Mouse (Mus musculus) hindbrain, embryonic 11.5 days (tissue): ENCODE data around the gene Adh5. TPM values are rescaled to one million over a fixed set of nuclear protein-coding genes. Genes with fewer than 3 reads are reported as not detected.
A peak's percentile ranks its signal among the peaks of the same experiment; 100 is the strongest.

Experiments used
- ATAC-seq: fragments of 200-750 bp; cut with Nextera tagmentation; 2 replicates; pipeline ENCODE4 v1.8.0; 2017; ENCODE audit warnings: mild to moderate bottlenecking, moderate TSS enrichment, moderate library complexity; ENCODE audit not compliant: low FRiP score
- DNase-seq: peaks from one replicate; pipeline ENCODE4 v3.0.0-alpha.2; 2015; ENCODE audit warnings: low spot score
- H3K27ac ChIP-seq: fragments of 300-500 bp; sonication (generic); 2 replicates; pipeline ENCODE4 v1.5.1; 2014; ENCODE audit warnings: mild to moderate bottlenecking, low read depth, low read length
- H3K27me3 ChIP-seq: fragments of 300-500 bp; sonication (generic); 2 replicates; pipeline ENCODE4 v1.6.1; 2014; ENCODE audit warnings: mild to moderate bottlenecking, low read length, moderate library complexity, mixed read lengths; ENCODE audit not compliant: control insufficient read depth, insufficient read depth
- H3K36me3 ChIP-seq: fragments of 300-500 bp; sonication (generic); 2 replicates; pipeline ENCODE4 v1.6.1; 2014; ENCODE audit warnings: mild to moderate bottlenecking, low read length, moderate library complexity, mixed read lengths; ENCODE audit not compliant: control insufficient read depth, insufficient read depth
- H3K4me1 ChIP-seq: fragments of 300-500 bp; sonication (generic); replicated peaks from 2 replicates; pipeline ENCODE4 v1.6.1; 2014; ENCODE audit warnings: low read length, mixed read lengths; ENCODE audit not compliant: control insufficient read depth, insufficient read depth
- H3K4me2 ChIP-seq: fragments of 300-500 bp; sonication (generic); replicated peaks from 2 replicates; pipeline ENCODE4 v1.6.1; 2014; ENCODE audit warnings: mild to moderate bottlenecking, low read depth, low read length
- H3K4me3 ChIP-seq: fragments of 300-500 bp; sonication (generic); 2 replicates; pipeline ENCODE4 v1.5.1; 2014; ENCODE audit warnings: low read depth, low read length
- H3K9ac ChIP-seq: fragments of 300-500 bp; sonication (generic); 2 replicates; pipeline ENCODE4 v1.6.1; 2014; ENCODE audit warnings: low read depth, low read length
- H3K9me3 ChIP-seq: fragments of 300-500 bp; sonication (generic); 2 replicates; pipeline ENCODE4 v1.6.1; 2016; ENCODE audit warnings: low read length; ENCODE audit not compliant: control insufficient read depth
- WGBS: fragments of 180-500 bp; shearing (Covaris S2); extraction: QIAGEN DNeasy Blood & Tissue Kit; methylation state at CpG from one replicate; pipeline ENCODE4 v1.1.7; 2014; 5-methylcytosine and 5-hydroxymethylcytosine counted together
- polyA plus RNA-seq: library from polyadenylated mRNA; unstranded; fragments of >200 nt; fragmentation: Nextera tagmentation; extraction: Ambion mirVana; gene quantifications from 2 replicates; pipeline ENCODE4 v1.2.1, GENCODE M21; 2014

Adh5 gene
- polyA plus RNA-seq, 1 experiment from 2014 or later, result 272 TPM

- H3K9me3 ChIP-seq, result no peaks in the 10 kb centered on the region
- H3K27me3 ChIP-seq, result no peaks in the 10 kb centered on the region
- H3K4me2 ChIP-seq, result no peak overlapping the region
- peaks cover 15% of the 10 kb centered on the region; the same call in 1 of the 2 replicates for H3K36me3 ChIP-seq
- 83% methylated on average over 10 of the region's 10 CpGs for WGBS
- no peak overlapping the region for H3K27ac ChIP-seq
- DNase-seq (no peak), ATAC-seq (no peak)
- H3K4me1 ChIP-seq, result no peaks in the 10 kb centered on the region
- no peak overlapping the region for H3K9ac ChIP-seq
- no peak overlapping the region for H3K4me3 ChIP-seq
Measured at GRCm38 (mm10) chr3:138452169-138452568, 9.3 kb downstream of the Adh5 start.

GRCm38 (mm10) chr3:138454234-138454633 is 11.3 kb downstream of the Adh5 start:
- H3K27ac ChIP-seq, result no peak overlapping the region
- no peak overlapping the region for H3K9ac ChIP-seq
- ATAC-seq (no peak), DNase-seq (no peak)
- WGBS, result 100% methylated on average over 1 of the region's 1 CpGs
- no peaks in the 10 kb centered on the region for H3K9me3 ChIP-seq
- no peaks in the 10 kb centered on the region for H3K4me1 ChIP-seq
- H3K4me3 ChIP-seq, result no peak overlapping the region
- no peaks in the 10 kb centered on the region for H3K27me3 ChIP-seq
- peaks cover 14% of the 10 kb centered on the region; the same call in 1 of the 2 replicates for H3K36me3 ChIP-seq
- no peak overlapping the region for H3K4me2 ChIP-seq

- DNase-seq, result no peak
- H3K27me3 ChIP-seq, result no peaks in the 10 kb centered on the region
- no peak overlapping the region for H3K27ac ChIP-seq
Measured at GRCm38 (mm10) chr3:138454711-138455435, 12.0 kb downstream of the Adh5 start.

DNA sequence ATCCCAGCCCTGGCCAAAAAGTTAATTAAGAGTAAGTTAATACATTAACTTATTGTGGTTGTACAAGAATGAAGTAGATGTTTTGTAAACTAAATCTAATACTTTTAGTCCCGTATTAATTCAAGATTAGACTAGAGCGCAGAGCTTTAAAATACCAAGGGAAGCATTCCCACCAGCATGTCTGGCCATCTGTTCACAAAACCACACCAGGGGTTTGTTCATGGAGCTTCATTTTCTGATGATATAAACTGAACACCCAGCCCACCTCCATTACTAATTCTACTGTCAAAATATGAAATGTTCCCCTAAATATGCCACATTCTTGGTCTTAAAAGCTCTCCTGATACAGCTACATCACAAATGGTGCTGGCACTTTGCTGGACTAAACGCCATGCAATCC is 15.5 kb downstream of the Adh5 start:
- no peak overlapping the region for H3K9ac ChIP-seq
- ATAC-seq (no peak), DNase-seq (no peak)
- peaks cover 14% of the 10 kb centered on the region; the same call in 1 of the 2 replicates for H3K36me3 ChIP-seq
- H3K9me3 ChIP-seq, result no peaks in the 10 kb centered on the region
- no peak overlapping the region for H3K4me2 ChIP-seq
- H3K4me3 ChIP-seq, result no peak overlapping the region
- no peak overlapping the region for H3K27ac ChIP-seq
- no peaks in the 10 kb centered on the region for H3K4me1 ChIP-seq
- WGBS, result over 99% methylated on average over 3 of the region's 3 CpGs
- no peaks in the 10 kb centered on the region for H3K27me3 ChIP-seq

More at GRCm38 (mm10) chr3:138454711-138455435, 12.0 kb downstream of the Adh5 start:
- H3K4me2 ChIP-seq, result no peak overlapping the region
- no peak overlapping the region for H3K9ac ChIP-seq
- H3K4me1 ChIP-seq, result no peaks in the 10 kb centered on the region
- 94% methylated on average over 13 of the region's 13 CpGs for WGBS
- no peaks in the 10 kb centered on the region for H3K9me3 ChIP-seq
- no peak for ATAC-seq
- H3K36me3 ChIP-seq, result peaks cover 14% of the 10 kb centered on the region; the same call in 1 of the 2 replicates
- no peak overlapping the region for H3K4me3 ChIP-seq

GRCm38 (mm10) chr3:138460260-138460659 is 17.4 kb downstream of the Adh5 start:
- Histone ChIP-seq H3K4me1 (no peaks in the 10 kb centered on the region), H3K36me3 (peaks cover 8% of the 10 kb centered on the region; the same call in 1 of the 2 replicates), H3K27me3 (no peaks in the 10 kb centered on the region), H3K4me2 (no peak overlapping the region), H3K4me3 (no peak overlapping the region), H3K9ac (no peak overlapping the region), H3K9me3 (no peaks in the 10 kb centered on the region), H3K27ac (no peak overlapping the region)
- ATAC-seq, result no peak
- WGBS, result 87% methylated on average over 13 of the region's 13 CpGs
- DNase-seq, result no peak

- DNase-seq, result no peak
- no peaks in the 10 kb centered on the region for H3K27me3 ChIP-seq
- WGBS, result 97% methylated on average over 3 of the region's 3 CpGs
- no peaks in the 10 kb centered on the region for H3K9me3 ChIP-seq
- no peaks in the 10 kb centered on the region for H3K4me1 ChIP-seq
- no peak for ATAC-seq
- no peak overlapping the region for H3K4me2 ChIP-seq
- no peak overlapping the region for H3K4me3 ChIP-seq
- H3K36me3 ChIP-seq, result peaks cover 5% of the 10 kb centered on the region; the same call in 1 of the 2 replicates
- no peak overlapping the region for H3K9ac ChIP-seq
- no peak overlapping the region for H3K27ac ChIP-seq
Measured at GRCm38 (mm10) chr3:138461832-138462231, 18.9 kb downstream of the Adh5 start.

DNA sequence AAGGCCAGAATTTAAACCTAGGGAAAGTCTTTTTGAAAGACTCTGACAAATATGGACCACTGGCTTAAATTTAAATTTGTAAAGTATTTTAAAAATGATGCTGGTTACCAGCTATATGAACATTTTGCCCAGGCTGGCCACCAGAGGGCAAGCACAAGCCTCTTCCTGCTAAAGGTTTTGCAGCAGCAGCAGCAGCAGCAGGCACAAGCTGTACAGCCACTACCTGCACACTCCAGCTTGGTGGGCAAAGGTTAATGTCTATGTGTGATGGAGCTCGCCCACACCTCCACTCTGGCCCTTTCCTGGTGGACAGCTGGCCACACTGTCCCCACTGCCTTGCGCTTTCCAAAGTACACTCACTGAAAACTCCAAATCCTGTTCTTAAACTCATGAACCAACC is 20.2 kb downstream of the Adh5 start:
- 87% methylated on average over 2 of the region's 2 CpGs for WGBS
- Histone ChIP-seq H3K4me2 (no peak overlapping the region), H3K36me3 (peaks cover 3% of the 10 kb centered on the region; the same call in 1 of the 2 replicates), H3K4me3 (no peak overlapping the region), H3K4me1 (no peaks in the 10 kb centered on the region), H3K9ac (no peak overlapping the region), H3K27me3 (no peaks in the 10 kb centered on the region), H3K27ac (no peak overlapping the region), H3K9me3 (no peaks in the 10 kb centered on the region)
- peak; percentile 56 for DNase-seq
- ATAC-seq, result no peak

- H3K4me1 ChIP-seq, result no peaks in the 10 kb centered on the region
- no peak overlapping the region for H3K4me3 ChIP-seq
- H3K36me3 ChIP-seq, result peaks cover 3% of the 10 kb centered on the region; the same call in 1 of the 2 replicates
- H3K4me2 ChIP-seq, result no peak overlapping the region
- WGBS, result 92% methylated on average over 6 of the region's 6 CpGs
- no peaks in the 10 kb centered on the region for H3K27me3 ChIP-seq
- ATAC-seq (no peak), DNase-seq (no peak)
- H3K9ac ChIP-seq, result no peak overlapping the region
- H3K9me3 ChIP-seq, result no peaks in the 10 kb centered on the region
- H3K27ac ChIP-seq, result no peak overlapping the region
Measured at GRCm38 (mm10) chr3:138463807-138464206, 20.9 kb downstream of the Adh5 start.

DNA sequence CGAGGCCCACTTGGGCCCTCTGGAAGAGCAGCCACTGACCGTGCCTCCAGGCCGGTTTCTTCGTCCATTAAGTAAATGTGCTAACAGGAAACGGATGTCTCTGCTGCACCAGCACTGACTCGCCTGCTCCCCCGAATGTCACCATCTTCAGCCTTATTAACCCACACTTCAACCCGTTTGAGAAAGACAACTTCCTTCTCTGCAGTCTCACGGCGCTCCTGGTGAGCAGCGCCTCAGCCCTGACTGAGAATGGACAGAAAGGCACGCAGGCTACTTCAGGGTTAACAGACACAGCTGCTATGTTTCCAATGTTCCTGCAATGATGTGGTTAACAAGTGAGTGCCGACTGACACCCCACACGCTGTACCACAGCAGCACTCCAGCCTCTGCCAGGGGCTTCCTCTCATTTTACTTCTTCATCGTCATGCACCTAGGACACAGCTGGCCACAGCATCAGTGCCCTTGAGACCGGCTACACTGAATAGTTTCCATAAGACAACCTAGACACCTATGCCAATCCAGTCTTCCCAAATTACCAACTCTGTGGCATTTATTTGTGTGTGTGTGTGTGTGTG is 21.8 kb downstream of the Adh5 start:
- 90% methylated on average over 16 of the region's 16 CpGs for WGBS

More for the DNA sequence above, 21.8 kb downstream of the Adh5 start:
- Histone ChIP-seq H3K9me3 (no peaks in the 10 kb centered on the region), H3K4me1 (no peaks in the 10 kb centered on the region), H3K27me3 (no peaks in the 10 kb centered on the region), H3K27ac (no peak overlapping the region), H3K4me3 (no peak overlapping the region), H3K4me2 (no peak overlapping the region), H3K9ac (no peak overlapping the region), H3K36me3 (peaks cover 3% of the 10 kb centered on the region; the same call in 1 of the 2 replicates)
- DNase-seq, result no peak
- ATAC-seq, result no peak
